Mouse (Mus musculus): ENCODE results near the gene Wdfy1.
A peak's percentile ranks its signal among the peaks of the same experiment; 100 is the strongest.

Gene Wdfy1

DNA sequence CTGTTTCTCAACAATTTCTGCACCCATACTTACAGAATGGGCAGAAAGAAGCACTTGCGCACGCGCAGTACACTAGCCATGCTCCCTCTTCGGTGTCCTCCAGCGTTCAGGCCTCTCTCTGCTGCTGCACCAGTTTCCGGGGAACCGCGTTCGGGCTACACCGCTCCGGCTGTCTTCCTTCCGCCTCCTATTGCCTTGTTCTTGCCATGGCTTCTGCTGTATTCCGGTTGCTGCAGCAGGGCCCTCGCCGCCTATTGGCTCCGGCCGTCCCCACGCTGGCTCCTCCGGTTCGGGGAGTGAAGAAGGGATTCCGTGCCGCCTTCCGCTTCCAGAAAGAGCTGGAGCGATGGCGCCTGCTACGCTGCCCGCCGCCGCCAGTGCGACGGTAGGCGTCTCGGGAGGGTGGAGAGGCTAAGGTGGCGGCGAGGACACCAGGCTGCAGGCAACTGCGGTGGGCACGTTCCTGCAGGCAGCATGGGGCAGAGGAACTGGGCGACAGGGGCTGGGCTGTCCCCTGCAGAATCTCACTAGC lies at the start of gene Wdfy1, which contains the start of gene Mrpl44:
Gene Wdfy1, minus strand, starts transcription at position 217 of the 532 bp plus-strand sequence.
Gene Mrpl44, plus strand, starts transcription at position 92 of the 532 bp plus-strand sequence.
- DNase-seq (ENCODE audit: low read depth, low spot score): peak; percentile 95

DNA sequence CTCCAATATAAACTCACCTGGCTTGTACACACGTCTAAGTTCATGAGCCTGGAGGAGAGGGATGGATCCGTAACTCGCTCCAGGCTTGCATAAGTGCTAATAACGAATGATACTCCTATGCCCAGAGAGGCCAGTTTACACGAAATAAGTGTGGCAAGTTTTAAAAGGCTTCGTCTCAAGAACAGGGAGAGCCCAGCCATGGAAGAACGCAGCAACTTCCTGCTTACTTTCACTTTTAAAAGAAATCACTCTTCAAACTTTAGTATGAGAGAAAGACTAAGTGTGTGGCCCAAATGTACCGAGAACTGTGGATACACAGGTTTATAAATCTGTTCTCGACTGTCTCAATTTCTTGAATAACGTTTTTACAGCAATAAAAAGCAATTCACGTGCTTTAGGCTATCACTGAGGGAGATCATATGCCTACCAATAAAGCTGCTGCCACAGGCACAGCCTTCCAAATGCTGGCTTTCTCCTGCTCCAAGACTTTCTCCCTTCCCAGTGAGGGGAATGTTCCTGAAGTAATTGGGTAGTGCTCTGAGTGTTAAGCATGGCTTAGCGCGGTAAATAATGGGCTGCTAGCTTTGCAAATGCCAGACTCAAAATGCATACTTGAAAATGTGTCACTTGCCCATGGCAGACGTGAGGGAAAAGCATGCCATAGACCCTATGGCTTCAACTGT lies 48.1 kb upstream of the Wdfy1 start:
- DNase-seq (ENCODE audit: low read depth, low spot score): no peak

DNA sequence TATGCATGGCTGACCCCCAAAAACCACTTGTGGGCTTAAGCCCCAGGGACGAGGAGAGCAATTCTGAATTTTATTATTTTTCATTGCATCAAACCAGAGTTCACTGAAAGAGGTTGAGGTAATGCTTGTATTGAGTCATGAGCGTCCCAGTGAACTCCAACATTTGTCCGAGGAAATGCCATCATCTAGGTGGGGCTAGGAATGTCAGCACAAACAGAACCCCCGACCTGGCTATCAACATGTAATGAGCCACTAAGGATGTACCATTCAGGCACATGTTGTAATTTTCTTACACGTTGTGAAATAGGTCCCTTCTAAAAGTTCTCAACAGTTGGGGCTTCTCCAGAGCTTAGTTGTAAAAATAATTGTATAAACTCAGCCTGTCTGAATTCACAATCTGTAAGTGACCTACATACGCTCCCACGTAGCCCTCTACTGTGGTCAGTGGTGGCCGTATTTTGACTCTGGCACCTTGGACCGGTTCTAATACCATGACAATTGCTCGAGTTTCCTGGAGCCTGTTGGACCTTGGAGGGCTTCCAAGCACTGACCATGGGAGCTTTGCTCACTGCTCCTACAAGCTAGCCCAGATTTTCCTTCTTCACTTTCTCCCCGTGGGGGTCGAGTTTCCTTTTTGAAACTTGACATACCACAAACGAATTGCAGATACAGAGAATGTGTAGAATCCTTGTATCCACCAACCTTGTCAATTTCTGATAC lies 47.0 kb upstream of the Wdfy1 start:
- no peak for DNase-seq (ENCODE audit: low read depth, low spot score)

DNA sequence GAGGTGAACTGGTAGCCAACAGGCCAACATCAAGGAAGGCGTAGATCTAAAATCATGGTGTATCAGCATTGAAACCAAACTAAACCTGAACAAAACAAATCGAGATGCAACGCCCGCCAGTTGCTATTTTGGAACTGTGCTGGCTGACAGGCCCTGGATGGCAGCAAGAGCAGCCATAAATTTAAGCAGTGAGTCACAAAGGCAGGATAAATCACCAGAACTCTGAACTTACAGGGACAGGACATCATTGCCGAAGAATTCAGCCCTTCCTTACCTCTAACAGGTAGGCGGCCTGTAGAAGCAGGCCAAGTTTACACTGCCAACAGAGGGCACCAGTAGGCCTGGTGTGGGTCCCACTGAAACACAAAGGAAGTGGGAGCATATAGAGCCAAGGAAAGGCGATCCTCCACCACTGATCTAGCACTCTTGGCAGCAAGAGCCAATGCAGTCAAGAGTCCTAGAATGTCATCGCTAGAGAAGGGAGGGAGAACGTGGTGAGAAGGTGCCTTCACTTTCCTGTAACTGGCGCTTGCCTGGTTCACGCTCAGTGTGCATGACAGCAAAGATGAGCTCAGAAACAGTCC lies 43.4 kb upstream of the Wdfy1 start:
- DNase-seq (ENCODE audit: low read depth, low spot score): no peak

DNA sequence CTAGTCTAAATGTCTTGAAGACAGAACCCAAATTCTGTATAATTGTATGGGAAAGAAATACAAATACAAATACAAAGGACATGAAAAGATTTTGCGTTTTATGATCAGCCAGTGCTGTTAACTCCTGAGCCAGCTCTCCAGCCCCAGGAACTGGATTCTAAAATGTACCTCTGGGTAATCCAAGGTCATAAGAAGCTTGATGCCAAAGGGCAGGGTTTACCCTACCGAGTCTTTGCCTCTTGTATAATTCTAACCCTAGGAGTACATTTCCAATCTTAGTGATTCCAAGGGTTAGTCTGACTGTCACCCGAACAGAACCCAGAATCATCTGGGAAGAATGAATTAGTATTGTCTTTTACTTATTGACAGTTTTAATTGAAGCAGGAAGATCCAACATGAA lies 39.5 kb upstream of the Wdfy1 start:
- no peak for DNase-seq (ENCODE audit: low read depth, low spot score)

DNA sequence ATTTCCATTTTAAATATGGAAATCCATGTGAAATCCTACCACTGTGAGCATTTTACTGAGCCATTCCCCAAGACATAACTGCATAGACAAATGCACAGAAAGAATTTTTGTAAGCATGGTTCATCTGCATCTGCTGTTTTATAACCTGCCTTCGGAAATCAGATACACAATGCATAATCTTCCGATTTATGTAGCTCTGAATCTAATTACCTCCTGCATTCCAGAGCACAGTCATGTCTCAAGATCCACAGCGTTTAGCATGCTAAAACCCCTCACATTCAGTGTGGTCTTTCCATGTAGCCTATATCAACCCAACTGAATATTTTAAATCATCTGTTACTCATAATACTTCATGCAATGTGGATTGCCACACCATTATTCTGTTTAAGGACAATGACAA lies 33.5 kb upstream of the Wdfy1 start:
- DNase-seq (ENCODE audit: low read depth, low spot score): no peak

DNA sequence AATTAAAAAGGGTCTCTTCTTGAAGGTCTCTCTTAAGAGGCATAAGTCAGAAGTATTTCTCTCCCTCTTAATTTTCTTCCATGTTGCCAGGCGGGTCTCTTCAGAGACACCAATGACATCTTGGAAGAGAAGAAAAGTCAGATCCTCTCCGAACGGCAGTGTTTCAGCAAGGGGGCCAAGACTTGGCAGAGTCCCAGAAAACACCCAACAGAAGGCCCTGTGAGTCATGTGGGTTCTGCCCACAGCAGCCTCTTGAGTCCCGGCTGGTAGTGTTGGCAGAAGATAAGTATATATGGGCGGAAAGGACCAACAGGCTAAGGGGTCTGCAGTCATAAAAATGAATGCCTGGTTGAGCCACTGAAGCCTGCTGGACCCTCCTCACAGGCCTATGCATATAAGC lies 30.9 kb upstream of the Wdfy1 start:
- no peak for DNase-seq (ENCODE audit: low read depth, low spot score)

DNA sequence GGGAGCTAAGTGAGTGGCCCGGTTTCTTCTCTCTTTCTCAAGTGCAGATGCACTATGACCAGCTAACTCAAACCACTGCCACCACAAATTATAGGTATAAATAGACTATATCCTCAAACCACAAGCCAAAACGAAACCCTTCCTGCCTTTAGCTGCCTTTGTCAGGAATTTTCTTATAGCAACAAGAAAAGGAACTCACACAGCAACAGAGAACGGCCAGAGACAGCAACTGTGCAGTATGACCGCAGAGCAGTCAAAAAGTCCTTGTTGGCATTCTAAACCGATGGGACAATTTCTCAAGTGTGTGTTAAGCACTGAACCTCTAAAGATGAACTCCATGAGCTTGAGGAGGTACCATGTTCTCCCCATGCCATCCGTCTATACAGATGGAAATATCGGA lies 27.7 kb upstream of the Wdfy1 start:
- no peak for DNase-seq (ENCODE audit: low read depth, low spot score)

DNA sequence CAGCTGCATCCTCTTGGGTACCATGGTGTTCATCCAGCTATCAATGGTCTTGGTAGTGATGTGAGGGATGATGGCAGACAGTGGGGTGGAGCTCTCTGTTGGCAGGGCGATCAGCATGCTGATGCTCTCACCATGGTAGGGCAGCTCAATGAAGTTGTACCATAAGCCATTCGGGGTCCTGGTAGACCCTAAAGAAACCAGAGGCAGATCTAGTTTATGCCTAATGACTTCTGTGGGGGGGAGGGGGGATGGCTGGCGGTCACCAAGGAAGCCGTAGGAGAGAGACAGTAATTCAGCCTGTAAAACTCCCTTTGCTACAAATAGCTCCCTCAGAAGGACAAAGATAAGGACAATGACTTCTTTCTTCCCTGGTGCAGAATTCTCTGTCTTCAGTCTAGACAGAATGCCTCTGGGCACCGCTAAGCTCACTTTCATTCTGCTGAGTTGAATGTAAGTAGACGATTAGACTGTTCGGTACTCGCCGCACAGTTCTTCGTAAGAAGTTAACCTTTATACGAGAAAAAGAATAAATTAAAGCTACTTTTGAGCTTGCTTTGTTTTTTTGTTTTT lies 27.0 kb upstream of the Wdfy1 start:
- DNase-seq (ENCODE audit: low read depth, low spot score): peak; percentile 50

DNA sequence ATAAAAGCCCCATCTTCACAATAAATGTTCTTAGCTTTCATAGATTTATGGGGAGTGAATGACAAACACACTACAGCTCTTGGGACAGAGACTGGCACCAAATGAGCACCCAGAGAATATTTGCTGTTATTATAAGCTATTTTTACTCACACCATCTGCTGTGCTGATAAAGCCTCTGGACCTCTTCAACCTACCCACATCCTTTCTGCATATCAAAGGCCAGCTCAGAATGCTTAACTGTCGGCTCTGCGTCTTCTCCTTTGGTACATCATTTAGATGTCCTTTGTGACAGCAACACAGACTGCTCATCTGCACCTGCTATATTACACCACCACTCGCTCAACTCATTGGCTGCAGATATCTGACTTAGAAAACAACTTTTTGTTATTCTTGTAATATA lies 21.1 kb upstream of the Wdfy1 start:
- DNase-seq (ENCODE audit: low read depth, low spot score): no peak

DNA sequence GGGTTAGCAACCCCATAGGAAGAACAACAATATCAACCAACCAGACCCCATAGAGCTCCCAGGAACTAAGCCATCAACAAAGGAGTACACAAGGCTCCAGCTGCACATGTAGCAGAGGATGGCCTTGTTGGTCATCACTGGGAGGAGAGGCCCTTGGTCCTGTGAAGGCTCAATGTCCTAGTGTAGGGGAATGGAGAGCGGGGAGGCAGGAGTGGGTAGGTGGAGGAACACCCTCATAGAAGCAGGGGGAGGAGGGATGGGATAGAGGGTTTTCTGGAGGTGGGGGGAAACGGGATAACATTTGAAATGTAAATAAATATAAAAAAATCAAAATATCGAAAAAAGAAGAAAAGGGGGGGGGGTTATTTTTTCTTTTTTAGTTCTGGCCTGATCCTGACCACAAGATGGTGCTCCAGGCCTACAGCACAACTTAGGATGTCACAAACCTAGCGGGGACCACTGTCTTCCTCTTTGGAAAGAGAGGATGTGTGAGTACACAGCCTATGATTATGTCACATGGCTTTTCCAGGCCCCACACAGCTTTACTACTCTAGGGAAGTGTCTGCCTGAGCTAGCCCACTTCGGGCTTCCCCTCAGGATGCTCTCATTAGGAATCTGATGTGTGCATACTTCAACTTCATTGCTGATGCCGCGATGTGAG lies 10.5 kb upstream of the Wdfy1 start:
- peak; percentile 23 for DNase-seq (ENCODE audit: low read depth, low spot score)

DNA sequence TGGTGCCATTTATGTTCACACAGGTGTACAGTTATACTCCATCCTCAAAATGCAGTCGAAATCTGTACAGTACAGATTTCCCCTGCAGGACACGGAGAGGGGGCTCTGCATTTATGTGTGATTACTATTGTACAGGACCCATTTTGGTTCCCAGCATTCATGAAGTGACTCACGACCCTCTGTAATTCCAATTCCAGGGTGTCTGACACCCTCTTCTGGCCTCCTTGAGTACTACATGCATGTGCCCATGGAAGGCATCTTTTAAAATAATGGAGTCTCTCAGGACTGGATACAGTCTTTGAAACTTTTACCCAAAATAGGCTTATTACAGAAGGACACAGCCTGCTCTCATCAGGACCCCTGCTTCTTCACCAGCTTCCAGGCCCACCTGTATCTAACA lies 6.5 kb upstream of the Wdfy1 start:
- DNase-seq (ENCODE audit: low read depth, low spot score): peak; percentile 12

DNA sequence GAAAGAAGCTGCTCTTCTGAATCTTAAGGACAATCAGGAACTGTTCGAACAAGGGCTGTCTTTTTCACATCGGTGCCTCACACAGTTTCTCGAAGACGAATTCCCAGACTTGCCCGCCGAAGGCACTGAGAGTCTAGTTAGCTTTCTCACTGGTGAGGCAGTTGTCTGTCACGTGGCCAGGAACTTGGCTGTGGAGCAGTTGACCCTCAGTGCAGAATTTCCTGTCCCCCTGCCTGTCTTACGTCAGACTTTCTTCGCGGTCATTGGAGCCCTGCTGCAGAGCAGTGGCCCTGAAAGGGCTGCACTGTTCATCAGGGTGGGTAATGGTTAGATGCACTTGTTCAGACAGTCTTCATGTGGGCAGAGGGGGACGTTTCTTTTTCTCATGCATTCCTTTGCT lies 2.1 kb upstream of the Wdfy1 start:
- DNase-seq (ENCODE audit: low read depth, low spot score): no peak

DNA sequence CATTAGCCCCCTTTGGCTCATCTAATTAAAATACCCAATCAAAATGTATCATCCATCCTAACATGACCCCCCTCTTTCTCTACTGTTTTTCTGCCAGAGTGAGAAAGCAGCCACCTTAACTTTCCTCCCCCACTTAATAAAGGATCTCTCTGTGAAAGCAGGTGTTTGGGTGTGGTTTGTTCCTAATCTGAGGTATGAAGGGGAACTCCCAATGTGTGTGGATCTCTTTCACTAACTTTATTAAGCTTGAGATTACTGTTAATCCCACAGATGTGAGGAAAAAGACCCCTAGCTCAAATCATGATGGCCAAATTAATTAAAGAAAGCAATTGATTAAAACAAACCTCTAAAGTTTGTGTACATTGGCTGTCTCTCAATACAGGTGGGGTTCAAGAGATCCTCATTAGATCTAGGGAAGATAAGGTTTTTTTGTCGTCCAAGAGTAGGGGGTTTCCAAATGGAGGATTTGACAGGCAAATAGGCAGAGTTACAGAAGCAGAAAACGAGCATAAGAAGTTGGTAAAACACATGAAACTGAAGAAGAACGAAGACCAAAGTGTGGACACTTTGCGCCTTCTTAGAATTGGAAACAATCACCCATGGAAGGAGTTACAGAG lies 1.7 kb downstream of the Wdfy1 start:
- no peak for DNase-seq (ENCODE audit: low read depth, low spot score)

DNA sequence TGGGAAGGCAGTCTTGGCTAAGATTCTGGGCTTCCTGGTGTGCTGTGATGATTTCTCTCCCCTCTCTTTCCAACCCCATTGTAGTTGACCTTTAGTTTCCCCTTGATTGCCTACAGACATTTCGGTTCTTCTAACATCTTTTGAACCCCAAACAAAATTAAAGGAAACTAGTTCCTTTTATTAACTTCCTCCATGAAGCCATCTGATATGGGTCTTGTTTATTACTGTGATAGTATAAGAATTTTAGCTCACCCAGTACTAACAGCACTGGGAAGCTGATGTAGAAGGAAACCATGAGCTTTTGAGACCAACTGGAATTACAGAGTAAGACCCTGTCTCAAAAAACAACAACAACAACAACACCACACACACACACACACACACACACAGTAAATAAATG lies 7.7 kb downstream of the Wdfy1 start:
- DNase-seq (ENCODE audit: low read depth, low spot score): no peak

DNA sequence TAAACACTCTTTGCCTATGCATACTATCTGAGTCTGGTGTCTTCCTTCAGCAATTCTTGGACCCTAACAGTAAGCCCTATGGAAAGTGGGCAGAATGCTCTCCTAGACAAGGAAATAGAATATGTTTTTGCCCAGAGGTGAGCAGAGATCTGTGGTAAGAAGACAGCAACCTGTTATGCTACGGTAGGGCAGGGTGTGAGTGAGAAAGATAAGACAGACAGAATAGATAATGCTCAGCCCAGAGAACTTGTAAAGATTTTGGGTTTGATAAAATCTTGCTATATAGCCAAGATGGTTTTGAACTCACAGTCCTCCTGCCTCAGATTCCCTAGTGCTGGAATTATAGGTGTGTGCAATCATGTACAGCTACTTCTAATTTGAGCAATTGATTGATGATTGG lies 11.5 kb downstream of the Wdfy1 start:
- DNase-seq (ENCODE audit: low read depth, low spot score): no peak

DNA sequence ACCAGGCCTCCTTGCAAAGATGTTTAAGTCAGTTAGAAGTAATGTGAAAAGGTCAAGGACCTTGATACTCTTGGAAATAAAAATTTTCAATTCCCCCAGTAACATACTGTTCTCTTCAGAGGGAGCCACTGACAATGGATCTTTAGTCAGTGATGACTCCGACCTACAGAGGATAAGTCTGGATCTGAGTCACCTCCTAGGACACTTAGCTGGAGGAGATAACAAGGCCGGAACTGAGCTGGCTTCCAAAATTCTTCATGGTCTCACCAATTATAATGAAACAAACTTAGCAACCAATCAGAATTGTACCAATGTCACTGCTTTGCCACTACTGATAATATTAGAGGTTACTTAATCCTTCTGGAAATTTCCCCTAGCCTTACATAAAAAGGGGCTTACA lies 11.9 kb downstream of the Wdfy1 start:
- no peak for DNase-seq (ENCODE audit: low read depth, low spot score)

DNA sequence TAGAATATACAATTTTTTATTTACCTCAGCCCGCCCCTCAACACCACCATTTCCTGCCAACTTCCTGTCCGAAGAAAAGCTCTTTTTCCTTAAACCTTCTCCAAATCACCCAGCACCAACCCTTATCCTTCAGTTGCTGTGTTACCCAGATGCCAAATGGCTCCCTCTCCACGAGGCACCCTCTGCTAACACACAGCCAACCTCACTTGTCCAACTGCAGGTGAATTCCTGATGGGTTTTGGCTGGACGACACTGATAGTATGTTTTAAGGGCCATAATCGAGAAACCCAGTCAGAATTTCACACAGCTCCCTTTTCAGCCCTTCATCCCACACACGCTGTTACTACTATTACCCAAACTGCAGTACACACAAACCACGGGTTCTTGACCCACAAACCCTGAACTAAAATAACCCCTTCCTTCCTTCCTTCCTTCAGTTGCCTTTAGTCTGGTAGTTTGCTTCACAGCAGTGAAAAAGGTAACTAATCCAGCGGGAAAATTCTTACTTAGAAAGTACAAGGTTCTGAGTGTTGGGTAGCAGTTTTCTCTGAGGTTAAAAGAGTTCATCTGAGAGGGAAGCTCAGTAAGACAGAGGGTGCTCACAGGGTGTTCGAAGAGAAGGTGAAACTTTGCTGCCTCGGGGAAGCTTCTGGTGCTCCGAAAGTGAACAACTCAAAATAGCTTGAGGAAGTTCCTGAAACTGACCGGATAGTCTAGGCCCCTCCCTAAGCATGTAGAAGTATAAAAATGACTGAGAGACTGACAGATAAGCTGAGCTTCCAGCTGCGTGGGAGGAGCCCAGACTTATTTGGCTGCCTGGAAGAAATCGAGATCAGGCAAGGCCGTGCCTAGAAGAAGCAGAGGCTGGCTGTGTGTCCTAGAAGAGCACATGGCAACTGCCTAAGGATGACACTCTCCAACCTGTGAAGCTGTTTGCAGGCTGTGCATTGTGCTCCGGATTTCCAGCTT lies 13.4 kb downstream of the Wdfy1 start:
- DNase-seq (ENCODE audit: low read depth, low spot score): no peak

DNA sequence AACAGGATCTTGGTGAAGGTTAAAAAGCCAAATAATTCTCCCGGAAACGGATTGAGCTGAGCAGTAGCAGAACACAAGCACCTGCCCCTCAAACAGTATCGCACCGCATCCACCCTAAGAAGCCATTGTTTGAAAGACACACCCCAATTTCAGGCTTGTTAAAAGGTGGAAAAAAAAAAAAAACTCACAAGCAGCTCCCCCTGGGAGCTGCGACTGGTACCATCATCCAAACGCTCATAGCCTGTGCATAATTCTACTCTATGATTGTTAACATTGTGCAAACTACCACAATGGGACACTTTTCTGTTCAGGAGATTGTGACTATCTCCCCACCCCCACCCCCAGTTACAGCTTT lies 14.0 kb downstream of the Wdfy1 start:
- DNase-seq (ENCODE audit: low read depth, low spot score): no peak

Data from mesoderm, embryonic 11.5 days (tissue).